Mouse (Mus musculus) limb, embryonic 14.5 days (tissue): ENCODE results near the gene Klhl11. TPM values are rescaled to one million over a fixed set of nuclear protein-coding genes. Genes with fewer than 3 reads are reported as not detected.

Source experiments
- ATAC-seq: fragments of 200-750 bp; cut with Nextera tagmentation; 2 replicates; pipeline ENCODE4 v1.8.0; 2017; ENCODE audit warnings: low read depth, moderate number of reproducible peaks, moderate TSS enrichment; ENCODE audit not compliant: low FRiP score
- DNase-seq: peaks from one replicate; pipeline ENCODE4 v3.0.0-alpha.2; 2015; ENCODE audit warnings: low spot score
- H3K27ac ChIP-seq: fragments of 300-500 bp; sonication (generic); replicated peaks from 2 replicates; pipeline ENCODE4 v1.5.1; 2014; ENCODE audit warnings: low read depth, mild to moderate bottlenecking, low read length, moderate library complexity, mixed read lengths
- H3K27me3 ChIP-seq: fragments of 300-500 bp; sonication (generic); 2 replicates; pipeline ENCODE4 v1.6.1; 2014; ENCODE audit warnings: low read length, mixed read lengths; ENCODE audit not compliant: control insufficient read depth, insufficient read depth
- H3K36me3 ChIP-seq: fragments of 300-500 bp; sonication (generic); 2 replicates; pipeline ENCODE4 v1.6.1; 2014; ENCODE audit warnings: mild to moderate bottlenecking, low read length, moderate library complexity, mixed read lengths; ENCODE audit not compliant: control insufficient read depth, insufficient read depth
- H3K4me1 ChIP-seq: fragments of 300-500 bp; sonication (generic); 2 replicates; pipeline ENCODE4 v1.6.1; 2014; ENCODE audit warnings: antibody characterized with exemption, low read length, mixed read lengths; ENCODE audit not compliant: control insufficient read depth, insufficient read depth
- H3K4me2 ChIP-seq: fragments of 300-500 bp; sonication (generic); replicated peaks from 2 replicates; pipeline ENCODE4 v1.6.1; 2014; ENCODE audit warnings: low read depth, mild to moderate bottlenecking, low read length, moderate library complexity; ENCODE audit not compliant: severe bottlenecking
- H3K4me3 ChIP-seq: fragments of 300-500 bp; sonication (generic); replicated peaks from 2 replicates; pipeline ENCODE4 v1.5.1; 2014; ENCODE audit warnings: low read length
- H3K9ac ChIP-seq: fragments of 300-500 bp; sonication (generic); 2 replicates; pipeline ENCODE4 v1.6.1; 2014; ENCODE audit warnings: mild to moderate bottlenecking, low read depth, low read length, moderate library complexity; ENCODE audit not compliant: severe bottlenecking
- H3K9me3 ChIP-seq: fragments of 300-500 bp; sonication (generic); 2 replicates; pipeline ENCODE4 v1.6.1; 2016; ENCODE audit warnings: low read length; ENCODE audit not compliant: control insufficient read depth
- POLR2A ChIP-seq: fragments of 200-500 bp; IDR thresholded peaks from 2 replicates; pipeline ENCODE4 v1.8.0; 2012; ENCODE audit warnings: inconsistent platforms, mild to moderate bottlenecking, moderate library complexity, borderline replicate concordance; ENCODE audit not compliant: insufficient read depth, insufficient read length; ENCODE audit errors: extremely low read depth
- WGBS: fragments of 180-500 bp; shearing (Covaris S2); extraction: QIAGEN DNeasy Blood & Tissue Kit; methylation state at CpG from one replicate; pipeline ENCODE4 v1.1.7; 2014; 5-methylcytosine and 5-hydroxymethylcytosine counted together
- polyA plus RNA-seq, 2 experiments: library from polyadenylated mRNA; depleted of rRNA in 1 of 2; stranded (reverse) in 1 of 2; unstranded in 1 of 2; fragments of >200 nt; fragmentation: Nextera tagmentation in 1 of 2; extraction: Ambion mirVana in 1 of 2; gene quantifications; 2 replicates each; pipeline versions ENCODE4 v1.2.1 to v1.2.3; 2012 to 2014

The Klhl11 gene
- polyA plus RNA-seq, 2 experiments = 5.5 to 11.5 TPM

GRCm38 (mm10) chr11:100457711-100458110, 14.8 kb downstream of the Klhl11 start:
- Histone ChIP-seq H3K36me3 (peaks cover 34% of the 10 kb centered on the region), H3K9me3 (no peaks in the 10 kb centered on the region), H3K27me3 (no peaks in the 10 kb centered on the region), H3K4me1 (no peaks in the 10 kb centered on the region), H3K9ac (no peak overlapping the region), H3K4me2 (no peak overlapping the region), H3K27ac (no peak overlapping the region), H3K4me3 (no peak overlapping the region)
- no peak for ATAC-seq
- TF ChIP-seq POLR2A = no peak
- no peak for DNase-seq
- WGBS = 93% methylated on average over 5 of the region's 5 CpGs

DNA sequence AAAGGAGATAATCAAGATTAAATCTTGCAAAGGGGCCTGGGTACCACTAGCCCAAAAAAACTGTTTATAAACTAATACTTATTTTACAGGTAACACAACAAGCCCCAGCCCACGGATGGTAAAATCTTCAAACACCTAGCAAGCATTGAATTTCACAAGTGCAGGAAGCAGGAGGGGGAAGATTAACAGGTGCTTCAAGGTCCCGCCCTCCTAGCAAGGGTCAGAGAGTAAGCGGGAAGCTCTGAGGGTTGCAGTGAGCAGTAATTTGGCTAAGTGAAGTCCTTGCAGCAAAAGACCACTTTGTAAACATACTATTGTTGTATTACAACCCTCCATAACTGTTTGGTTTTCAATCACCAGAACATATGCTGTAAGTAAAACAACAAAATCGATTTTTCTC, 15.3 kb downstream of the Klhl11 start:
- H3K4me2 ChIP-seq = no peak overlapping the region
- no peaks in the 10 kb centered on the region for H3K9me3 ChIP-seq
- H3K4me3 ChIP-seq = no peak overlapping the region
- TF ChIP-seq POLR2A = no peak
- no peaks in the 10 kb centered on the region for H3K27me3 ChIP-seq
- DNase-seq (no peak), ATAC-seq (no peak)
- H3K9ac ChIP-seq = no peak overlapping the region
- no peak overlapping the region for H3K27ac ChIP-seq
- WGBS = 67% methylated on average over 4 of the region's 4 CpGs
- no peaks in the 10 kb centered on the region for H3K4me1 ChIP-seq
- H3K36me3 ChIP-seq = peaks cover 29% of the 10 kb centered on the region

DNA sequence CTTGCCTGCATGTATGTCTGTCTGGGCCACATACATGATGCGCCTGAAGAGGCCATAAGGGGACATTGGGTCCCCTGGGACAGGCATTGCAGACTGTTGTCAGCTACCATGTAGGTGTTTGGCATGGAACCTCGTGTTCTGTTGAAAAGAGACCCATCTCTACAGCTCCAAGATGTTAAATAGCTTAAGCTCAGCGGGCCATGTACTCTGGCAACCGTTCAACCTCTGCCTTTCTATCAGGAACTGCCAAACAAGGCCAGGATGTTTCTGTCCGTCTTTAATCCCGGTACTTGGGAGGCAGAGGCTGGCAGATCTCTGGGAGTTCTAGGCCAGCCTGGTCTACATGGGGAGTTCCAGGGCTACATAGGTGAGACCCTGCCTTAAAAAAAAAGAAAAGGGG, 29.9 kb downstream of the Klhl11 start:
- no peak for ATAC-seq
- Histone ChIP-seq H3K4me1 (peaks cover 11% of the 10 kb centered on the region), H3K36me3 (peaks cover 17% of the 10 kb centered on the region), H3K4me2 (no peak overlapping the region), H3K4me3 (no peak overlapping the region), H3K9me3 (no peaks in the 10 kb centered on the region), H3K27ac (no peak overlapping the region), H3K27me3 (no peaks in the 10 kb centered on the region), H3K9ac (no peak overlapping the region)
- 88% methylated on average over 6 of the region's 6 CpGs for WGBS
- DNase-seq = no peak
- TF ChIP-seq POLR2A = no peak

- Histone ChIP-seq H3K4me3 (peak within 1 kb of the TSS; percentile 84), H3K4me2 (peak within 1 kb of the TSS; percentile 59), H3K4me1 (peaks cover 11% of the 10 kb centered on the region), H3K9ac (peak within 1 kb of the TSS; percentile 92), H3K27ac (peak within 1 kb of the TSS; percentile 74), H3K9me3 (no peaks in the 10 kb centered on the region), H3K27me3 (no peaks in the 10 kb centered on the region), H3K36me3 (peaks cover 25% of the 10 kb centered on the region)
- WGBS = 83% methylated on average over 8 of the region's 8 CpGs
- ATAC-seq (no peak), DNase-seq (no peak)
- no peak for TF ChIP-seq POLR2A
Observed at GRCm38 (mm10) chr11:100441797-100442196, 30.7 kb downstream of the Klhl11 start, which contains the start of the genes Nt5c3b and Klhl10. Gene Nt5c3b (minus strand): TSS chr11:100441808. Gene Klhl10 (plus strand): TSS chr11:100441917.

- H3K27ac ChIP-seq = peak overlapping the region; percentile 74
- peaks cover 11% of the 10 kb centered on the region for H3K4me1 ChIP-seq
- WGBS = 1% methylated on average over 46 of the region's 52 CpGs
- H3K9ac ChIP-seq = peak overlapping the region; percentile 92
- ATAC-seq (peak; percentile 97), DNase-seq (peak; percentile 86)
- peak overlapping the region; percentile 84 for H3K4me3 ChIP-seq
- TF ChIP-seq POLR2A = peak; percentile 95; the same call in 1 of the 2 replicates
- H3K27me3 ChIP-seq = no peaks in the 10 kb centered on the region
- H3K9me3 ChIP-seq = no peaks in the 10 kb centered on the region
- peaks cover 32% of the 10 kb centered on the region for H3K36me3 ChIP-seq
- peak overlapping the region; percentile 59 for H3K4me2 ChIP-seq
Observed at GRCm38 (mm10) chr11:100440691-100441522, 31.6 kb downstream of the Klhl11 start.
